Mouse (Mus musculus) CD4-positive helper T cell, adult 2 months (primary cell): ENCODE data around the gene Ttc25.
"Not testable (repeated sequence)": the region's sequence is repeated elsewhere in the genome, so short reads cannot be mapped to it uniquely, and the experiment has no call there.

Source experiments
- DNase-seq: peaks from one replicate; pipeline ENCODE4 v3.0.0-alpha.2; 2012; ENCODE audit warnings: low read depth, missing footprints, low spot score

Gene Ttc25

DNA sequence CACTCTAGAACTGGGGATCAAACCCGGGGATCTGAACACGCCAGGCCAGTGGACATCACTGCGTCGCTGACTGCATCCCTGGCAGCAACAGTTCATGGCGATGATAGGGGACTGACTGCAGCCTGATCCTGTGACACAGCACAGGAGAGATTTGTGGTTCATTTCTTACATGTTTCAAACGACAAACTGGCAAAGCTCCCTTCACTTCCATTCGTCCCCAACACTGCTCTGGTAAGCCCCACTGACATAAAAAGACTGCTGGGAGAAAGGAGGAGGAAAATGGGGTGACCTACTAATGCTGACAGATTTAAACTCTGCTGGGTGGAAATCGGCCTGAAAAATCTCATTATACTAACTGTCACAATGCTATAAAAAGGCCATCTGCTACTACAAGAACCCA is 58.4 kb downstream of the Ttc25 start:
- DNase-seq, result no peak

DNA sequence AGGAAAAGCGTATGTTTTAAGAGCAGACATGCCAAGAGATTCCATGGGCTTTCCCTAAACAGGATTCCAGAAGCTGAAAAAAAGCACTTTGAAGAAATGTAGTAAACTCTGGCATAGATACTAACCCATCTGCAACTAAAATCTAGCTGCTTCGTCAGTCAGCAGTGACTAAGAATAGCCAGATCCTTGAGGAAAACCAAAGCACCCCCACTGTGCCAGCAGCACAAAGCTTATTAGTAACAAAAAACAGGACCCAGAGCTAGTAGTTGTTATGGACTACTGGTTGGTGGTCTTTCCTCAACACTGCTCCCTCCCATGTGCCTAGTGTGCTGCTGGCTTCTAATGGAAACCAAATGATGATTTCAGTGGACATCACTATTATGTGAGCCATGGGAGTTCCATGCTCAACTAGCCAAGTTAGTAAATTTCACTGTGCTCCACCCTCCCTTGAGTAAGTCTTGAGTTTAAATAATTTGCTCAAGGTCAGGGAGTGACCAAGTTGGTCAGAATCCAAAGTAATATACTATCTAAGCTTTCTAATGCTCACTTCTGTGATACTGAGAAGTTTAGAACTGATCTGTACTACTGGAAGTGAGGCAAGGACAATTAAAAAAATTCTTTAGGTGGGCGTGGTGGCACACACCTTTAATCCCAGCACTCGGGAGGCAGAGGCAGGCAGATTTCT is 59.1 kb downstream of the Ttc25 start:
- no peak for DNase-seq

DNA sequence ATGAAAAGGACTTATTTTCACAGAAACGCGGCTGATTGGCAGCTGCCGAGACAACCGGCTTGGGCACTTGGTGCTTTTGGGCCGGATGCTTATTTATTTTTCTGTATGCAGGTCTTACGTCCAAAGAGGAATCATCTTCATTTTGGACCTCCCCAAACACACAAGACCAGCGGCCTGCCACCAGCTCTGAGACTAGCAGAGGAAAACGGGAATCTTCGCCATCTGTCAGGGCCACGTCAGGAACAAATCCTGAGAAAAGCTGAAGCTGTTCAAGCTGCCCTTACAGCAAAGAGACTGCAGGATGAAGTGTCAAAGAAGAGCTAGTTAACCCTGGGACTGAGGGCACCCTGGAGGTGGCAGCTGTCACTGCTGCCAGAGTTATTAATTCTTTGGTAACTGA is 60.0 kb downstream of the Ttc25 start:
- no peak for DNase-seq

DNA sequence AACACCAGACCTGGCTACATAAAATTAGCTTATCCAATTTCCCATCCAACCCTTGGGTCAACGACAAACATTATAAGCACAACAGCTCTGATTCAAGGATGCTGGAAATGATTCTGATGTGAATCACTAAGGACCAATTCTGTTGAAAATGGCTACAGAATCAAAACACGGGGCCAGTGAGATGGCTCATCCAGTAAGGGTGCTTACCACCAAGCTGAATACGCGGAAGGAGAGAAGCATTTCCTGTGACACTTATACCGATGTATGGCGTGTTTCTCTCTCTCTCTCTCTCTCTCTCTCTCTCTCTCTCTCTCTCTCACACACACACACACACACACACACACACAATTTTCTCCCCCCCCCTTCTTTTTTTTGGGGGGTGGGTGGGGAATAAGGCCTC is 61.7 kb downstream of the Ttc25 start:
- peak; percentile 48 for DNase-seq

DNA sequence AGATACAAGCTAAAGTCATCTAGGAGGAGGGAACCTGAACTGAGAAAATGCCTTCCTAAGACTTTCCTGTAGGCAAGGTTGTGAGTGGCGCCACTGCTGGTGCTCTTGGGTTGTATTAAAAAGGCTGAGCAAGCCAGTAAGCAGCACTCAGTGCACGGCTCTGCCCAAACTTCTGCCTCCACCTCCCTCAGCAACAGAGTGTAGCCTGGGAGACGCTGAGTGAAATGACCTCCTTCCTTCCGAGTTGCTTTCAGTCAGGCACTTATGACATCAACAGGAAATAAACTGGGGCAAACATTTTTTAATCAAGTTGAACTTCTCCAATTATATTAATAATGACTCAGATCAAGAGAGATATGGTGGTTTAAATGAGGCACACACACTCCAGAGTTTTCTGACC is 63.4 kb downstream of the Ttc25 start:
- peak; percentile 63 for DNase-seq

DNA sequence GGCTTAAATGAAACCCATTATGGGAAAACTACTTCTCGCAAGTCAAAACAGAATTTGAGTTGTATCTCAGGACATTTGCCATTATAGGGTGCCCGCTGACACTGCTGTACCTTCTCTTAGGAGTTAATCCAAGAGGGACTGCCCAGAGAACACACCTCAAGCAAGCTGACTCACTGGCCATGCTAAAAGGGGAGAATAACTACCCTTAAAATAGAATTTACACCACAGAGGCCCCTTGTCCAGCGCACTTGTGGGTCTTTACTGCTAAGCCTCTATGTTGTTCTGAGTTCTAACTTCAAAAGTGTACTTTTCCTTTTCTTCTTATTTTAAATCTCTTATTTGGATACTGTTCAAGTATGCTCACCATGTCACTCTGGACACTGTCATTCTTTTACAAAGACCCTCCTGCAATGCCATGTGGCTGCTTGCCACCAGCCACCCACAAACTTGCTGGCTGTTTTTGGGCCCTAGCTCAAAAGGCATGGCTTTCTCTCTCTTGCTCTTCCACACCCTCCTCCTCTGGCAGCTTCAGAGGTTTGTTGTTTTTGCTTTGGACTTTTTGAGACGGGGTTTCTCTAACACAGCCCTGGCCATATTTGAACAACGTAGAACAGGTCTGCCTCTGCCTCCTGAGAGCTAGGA is 64.1 kb downstream of the Ttc25 start:
- no peak for DNase-seq

DNA sequence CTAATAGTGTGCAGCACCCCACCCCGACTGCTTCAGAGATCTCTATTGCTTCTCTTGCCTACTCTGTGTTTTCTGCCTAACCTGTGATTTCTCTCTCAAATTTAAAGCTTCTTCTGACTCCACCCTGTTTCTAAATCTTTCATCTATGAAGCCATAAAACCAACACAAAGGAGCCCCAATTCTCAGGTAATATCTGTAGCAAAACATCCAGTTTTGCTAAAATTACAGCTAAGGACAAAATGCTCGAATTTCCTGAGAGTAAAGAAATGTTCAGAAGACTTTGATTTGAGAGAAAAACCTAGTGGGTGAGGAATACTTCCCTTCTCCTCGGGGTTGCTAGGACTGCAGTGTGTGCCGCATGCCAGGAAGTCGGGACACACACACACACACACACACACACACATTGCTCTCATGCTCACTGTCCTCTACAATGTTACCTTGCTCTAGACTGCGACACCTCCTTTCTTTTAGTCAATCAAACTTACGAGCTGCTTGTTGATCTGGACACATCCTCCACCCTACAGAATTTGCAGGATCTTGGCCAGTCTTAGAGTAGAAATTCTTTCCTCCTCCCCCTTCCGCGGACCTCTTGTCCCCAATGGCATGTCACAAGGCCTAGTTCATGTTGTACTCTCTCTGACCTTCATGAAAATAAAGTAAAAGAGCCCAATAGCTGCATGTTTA is 64.7 kb downstream of the Ttc25 start:
- peak; percentile 74 for DNase-seq

DNA sequence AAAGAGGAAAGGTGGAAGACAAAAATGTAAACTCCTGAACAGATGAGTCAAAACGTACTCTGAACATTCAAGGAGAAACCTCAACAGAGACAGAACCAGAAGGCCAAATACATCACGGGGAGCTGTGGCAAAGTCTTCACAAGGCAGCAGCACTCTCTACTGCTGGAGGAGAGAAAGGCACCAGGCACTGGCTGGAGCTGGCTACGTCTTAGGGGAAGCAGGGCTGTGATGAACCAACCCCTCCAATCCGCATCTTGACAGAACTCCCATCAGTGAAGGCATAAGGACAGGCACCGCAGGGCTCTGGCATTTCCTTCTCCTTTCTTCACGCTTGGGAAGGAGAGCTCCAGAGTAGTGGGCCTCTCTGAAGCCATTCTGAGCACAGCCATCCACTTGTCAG is 66.2 kb downstream of the Ttc25 start:
- peak; percentile 41 for DNase-seq

DNA sequence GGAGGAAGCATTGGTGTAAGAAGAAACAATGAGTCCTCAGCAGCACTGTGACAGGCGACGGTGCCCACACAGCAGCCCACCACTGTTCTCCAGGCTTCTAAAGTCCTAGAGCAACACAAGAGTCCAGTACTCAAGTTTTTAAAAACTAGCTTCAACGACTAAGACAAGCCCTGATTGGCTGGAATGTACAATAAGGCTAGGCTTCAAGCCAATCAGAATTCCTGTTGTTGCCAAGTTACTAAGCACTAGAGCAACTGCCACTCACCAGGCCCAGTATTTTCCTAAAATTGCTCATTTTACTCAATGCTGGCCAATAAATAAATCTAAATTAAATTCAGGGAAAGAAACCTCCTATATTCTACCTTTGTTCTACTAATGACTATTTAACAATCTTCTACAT is 67.8 kb downstream of the Ttc25 start:
- DNase-seq, result no peak

DNA sequence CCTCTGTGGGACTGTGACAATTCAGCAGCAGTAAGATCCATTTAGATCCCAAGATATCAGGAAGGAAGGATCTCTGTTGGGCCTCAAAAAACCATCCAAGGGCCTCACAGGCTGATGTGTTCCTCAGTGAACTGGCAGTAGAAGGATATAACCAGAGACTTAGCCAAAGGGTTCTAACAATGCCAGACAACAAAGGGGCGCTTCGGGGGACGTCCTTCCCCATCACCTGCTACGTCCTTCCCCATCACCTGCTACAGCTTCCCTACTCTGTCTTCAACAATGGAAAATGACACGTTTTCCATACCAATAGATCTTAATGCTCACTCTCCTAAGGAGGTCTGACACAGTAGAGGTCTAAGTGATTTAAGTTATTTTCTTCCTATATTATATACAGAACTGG is 70.9 kb downstream of the Ttc25 start:
- DNase-seq, result no peak

DNA sequence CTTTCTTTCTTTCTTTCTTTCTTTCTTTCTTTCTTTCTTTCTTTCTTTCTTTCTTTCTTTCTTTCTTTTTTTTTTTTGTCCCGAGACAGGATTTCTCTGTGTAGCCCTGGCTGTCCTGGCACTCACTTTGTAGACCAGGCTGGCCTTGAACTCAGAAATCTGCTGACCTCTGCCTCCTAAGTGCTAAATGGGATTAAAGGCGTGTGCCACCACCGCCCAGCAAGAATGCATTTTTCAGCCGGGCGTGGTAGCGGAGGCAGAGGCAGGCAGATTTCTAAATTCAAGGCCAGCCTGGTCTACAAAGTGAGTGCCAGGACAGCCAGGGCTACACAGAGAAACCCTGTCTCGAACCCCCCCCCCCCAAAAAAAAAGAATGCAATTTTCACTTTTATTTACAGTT is 71.4 kb downstream of the Ttc25 start:
- DNase-seq, result not testable (repeated sequence)

DNA sequence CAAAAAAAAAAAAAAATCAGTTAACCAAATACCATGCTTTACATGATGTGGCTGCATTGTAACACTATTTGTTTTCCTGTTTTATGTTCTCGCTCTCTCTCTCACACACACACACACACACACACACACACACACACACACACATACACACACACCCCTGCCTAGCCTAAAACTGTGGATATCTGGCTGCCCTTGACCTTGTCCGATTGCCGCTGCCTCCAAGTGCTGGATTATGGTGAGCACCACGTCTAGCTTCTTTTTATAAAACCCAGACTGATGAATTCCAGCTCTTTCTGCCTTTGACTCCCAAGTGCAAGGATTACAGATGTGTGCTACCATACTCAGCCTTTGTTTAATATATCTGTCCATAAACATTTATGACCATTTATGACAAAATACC is 72.1 kb downstream of the Ttc25 start:
- DNase-seq, result no peak

DNA sequence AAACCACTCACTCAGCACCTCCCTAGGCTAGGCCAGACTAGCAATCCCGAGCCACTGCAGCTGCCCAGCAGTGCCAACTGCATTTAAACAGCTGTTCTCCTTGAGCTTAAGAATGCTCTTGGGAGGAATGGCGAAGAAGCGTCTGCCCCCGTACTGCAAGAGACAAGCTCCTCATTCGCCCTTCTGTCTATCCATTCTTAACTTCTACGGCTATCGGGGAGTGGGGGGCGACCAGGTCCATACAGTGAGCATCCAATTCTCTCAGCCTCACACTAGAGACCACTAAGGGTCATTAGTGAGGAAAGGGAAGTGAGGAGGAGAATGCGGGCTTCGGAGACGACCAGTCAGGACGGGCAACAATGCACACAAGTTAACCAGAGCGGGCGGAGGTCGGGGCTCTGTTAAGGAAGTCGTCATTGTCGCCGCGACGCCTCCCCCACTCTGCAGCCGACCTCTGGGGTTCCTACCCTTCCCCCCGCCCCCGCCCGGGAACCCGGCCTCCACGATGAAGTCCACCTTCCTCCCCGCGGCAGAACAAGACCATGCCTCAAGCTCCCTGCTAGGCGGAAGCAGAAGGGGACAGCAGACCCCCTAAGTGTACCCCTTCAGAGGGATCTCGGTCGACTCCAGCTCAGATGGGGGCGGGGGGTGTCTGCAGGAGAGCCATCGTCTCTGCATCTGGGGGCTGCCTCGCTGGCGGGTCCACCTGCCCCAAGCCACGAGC is 73.5 kb downstream of the Ttc25 start, which contains the start of gene Nkiras2:
TSS of gene Nkiras2 (plus strand) at position 484 of the 724 bp plus-strand sequence.
- peak; percentile 86 for DNase-seq

DNA sequence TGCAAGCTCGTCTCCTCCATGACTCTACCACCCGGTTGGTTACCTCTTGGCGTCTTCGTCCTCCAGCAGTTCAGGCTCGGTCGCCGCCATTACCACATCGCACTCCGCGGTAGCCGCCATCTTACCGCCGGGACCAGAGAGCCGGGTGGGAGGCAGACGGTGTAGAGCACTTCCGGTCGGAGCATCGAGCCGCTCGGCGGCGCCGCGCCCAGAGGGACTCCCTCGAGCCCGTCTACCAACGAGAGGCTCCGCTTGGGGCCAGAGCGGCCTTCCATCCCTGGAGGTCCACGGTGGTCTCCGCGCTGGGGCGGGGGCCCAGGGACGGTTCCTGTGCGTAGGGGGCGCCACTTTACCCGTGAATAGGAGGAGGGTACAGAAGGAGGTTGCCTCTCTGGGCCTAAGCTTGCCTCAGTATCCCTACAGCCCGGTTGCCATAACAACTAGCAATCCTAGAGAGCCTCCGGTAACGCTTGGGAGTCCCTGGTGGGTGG is 74.1 kb downstream of the Ttc25 start:
- peak; percentile 95 for DNase-seq

DNA sequence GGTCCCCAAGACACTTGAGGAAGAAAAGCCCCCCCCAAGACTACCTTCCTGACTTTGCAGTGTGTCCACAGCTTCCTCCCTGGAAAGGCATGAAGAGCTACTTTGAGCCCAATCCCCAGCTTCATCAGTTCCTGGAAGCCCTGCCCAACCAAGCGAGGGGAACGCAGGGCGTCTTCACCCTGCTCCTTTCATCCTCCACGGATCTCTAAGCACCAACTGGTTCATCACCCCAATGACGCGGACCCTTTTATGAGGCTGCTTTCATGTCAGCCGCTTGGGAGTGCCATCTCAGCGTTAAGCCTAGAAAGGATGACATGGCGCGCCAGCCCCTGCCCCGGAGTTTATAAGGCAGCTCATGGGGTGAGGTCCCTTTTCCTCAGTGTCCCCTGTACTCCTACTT is 74.6 kb downstream of the Ttc25 start, which contains the start of gene Dnajc7:
TSS of gene Dnajc7 (minus strand) at position 187 of the 400 bp plus-strand sequence.
- DNase-seq, result peak; percentile 81
